Mouse (Mus musculus) myocyte (in vitro differentiated cells): ENCODE measurements around the gene Ubxn11. TPM values are rescaled to one million over a fixed set of nuclear protein-coding genes. Genes with fewer than 3 reads are reported as not detected.

Source experiments
- H3K27me3 ChIP-seq: one replicate; pipeline ENCODE4 v1.6.1; 2011; ENCODE audit not compliant: control insufficient read depth, insufficient read depth, insufficient read length
- H3K36me3 ChIP-seq: one replicate; pipeline ENCODE4 v1.6.1; 2011; ENCODE audit not compliant: control insufficient read depth, insufficient read depth
- H3K4me2 ChIP-seq: one replicate; pipeline ENCODE4 v1.6.1; 2011; ENCODE audit warnings: low read depth, control low read depth
- H3K4me3 ChIP-seq: one replicate; pipeline ENCODE4 v1.5.1; 2011; ENCODE audit warnings: mild to moderate bottlenecking, control low read depth, moderate library complexity
- H3K79me2 ChIP-seq: one replicate; pipeline ENCODE4 v1.6.1; 2011; ENCODE audit not compliant: control insufficient read depth, insufficient read depth
- H3ac ChIP-seq: one replicate; pipeline ENCODE4 v1.6.1; 2011; ENCODE audit not compliant: control insufficient read depth, insufficient read length
- CEBPB ChIP-seq: IDR thresholded peaks from 2 replicates; pipeline ENCODE4 v1.6.1; 2011; ENCODE audit warnings: mild to moderate bottlenecking, moderate library complexity; ENCODE audit not compliant: poor library complexity, insufficient read depth, severe bottlenecking
- E2F4 ChIP-seq: IDR thresholded peaks from one replicate; pipeline ENCODE4 v1.6.1; 2011; ENCODE audit warnings: mild to moderate bottlenecking, control low read depth, moderate library complexity; ENCODE audit not compliant: insufficient read depth
- MAX ChIP-seq: IDR thresholded peaks from one replicate; pipeline ENCODE4 v1.6.1; 2011; ENCODE audit warnings: low read depth, mild to moderate bottlenecking, control low read depth
- MYOD1 ChIP-seq, 3 experiments: IDR thresholded peaks; one replicate each; pipeline ENCODE4 v1.6.1; 2011; ENCODE audit warnings: control low read depth in 2 of 3, low read depth in 2 of 3, mild to moderate bottlenecking in 2 of 3, moderate library complexity in 1 of 3; ENCODE audit not compliant: insufficient read length in 2 of 3, control insufficient read depth in 1 of 3
- MYOG ChIP-seq, 3 experiments: IDR thresholded peaks; one replicate each; pipeline ENCODE4 v1.6.1; 2011; ENCODE audit warnings: control low read depth in 2 of 3, low read depth in 2 of 3, mild to moderate bottlenecking in 2 of 3; ENCODE audit not compliant: insufficient read length in 2 of 3, control insufficient read depth in 1 of 3, insufficient read depth in 1 of 3
- POLR2A ChIP-seq: IDR thresholded peaks from one replicate; pipeline ENCODE4 v1.6.1; 2011; ENCODE audit warnings: low read depth, mild to moderate bottlenecking, control low read depth, moderate library complexity; ENCODE audit not compliant: insufficient read length
- POLR2AphosphoS2 ChIP-seq: IDR thresholded peaks from one replicate; pipeline ENCODE4 v1.6.1; 2011; ENCODE audit warnings: low read depth, control low read depth; ENCODE audit not compliant: insufficient read length
- REST ChIP-seq: IDR thresholded peaks from one replicate; pipeline ENCODE4 v1.6.1; 2011; ENCODE audit warnings: mild to moderate bottlenecking, control low read depth, moderate library complexity; ENCODE audit not compliant: insufficient read depth, insufficient read length
- SRF ChIP-seq: IDR thresholded peaks from one replicate; pipeline ENCODE4 v1.6.1; 2011; ENCODE audit warnings: low read depth; ENCODE audit not compliant: control insufficient read depth, insufficient read length
- TCF12 ChIP-seq: IDR thresholded peaks from one replicate; pipeline ENCODE4 v1.6.1; 2011; ENCODE audit warnings: mild to moderate bottlenecking, control low read depth; ENCODE audit not compliant: poor library complexity, insufficient read depth, severe bottlenecking
- TCF3 ChIP-seq: IDR thresholded peaks from one replicate; pipeline ENCODE4 v1.6.1; 2011; ENCODE audit warnings: low read depth, control low read depth; ENCODE audit not compliant: insufficient read length
- USF1 ChIP-seq: IDR thresholded peaks from one replicate; pipeline ENCODE4 v1.6.1; 2011; ENCODE audit warnings: low read depth, mild to moderate bottlenecking, control low read depth, moderate library complexity
- polyA plus RNA-seq: library from polyadenylated mRNA; unstranded; fragments of >200 nt; fragmentation: generic; extraction: Trizol; gene quantifications from one replicate; pipeline ENCODE4 v1.2.1, GENCODE M21; 2012; ENCODE audit warnings: missing spikeins

Ubxn11 gene
- polyA plus RNA-seq, 1 experiment, result 1.5 TPM

GRCm38 (mm10) chr4:134067833-134068544 lies 34.4 kb upstream of the Ubxn11 start:
- H3ac ChIP-seq, result no peak overlapping the region
- no peaks in the 10 kb centered on the region for H3K36me3 ChIP-seq
- H3K27me3 ChIP-seq, result peaks cover 23% of the 10 kb centered on the region
- no peaks in the 10 kb centered on the region for H3K79me2 ChIP-seq
- no peak overlapping the region for H3K4me3 ChIP-seq
- no peak for TF ChIP-seq REST
- no peak for TF ChIP-seq SRF
- TF ChIP-seq MYOD1 (IDR thresholded peaks at IDR 0.05; ENCODE audit: control insufficient read depth in 1 of 3, insufficient read length in 2 of 3, low read depth in 2 of 3), result no peak
- no peak for TF ChIP-seq E2F4
- H3K4me2 ChIP-seq, result no peak overlapping the region

- TF ChIP-seq TCF12 (no peak), USF1 (no peak), TCF3 (no peak), REST (no peak), MYOD1 (IDR thresholded peaks at IDR 0.05; ENCODE audit: control insufficient read depth in 1 of 3, insufficient read length in 2 of 3, low read depth in 2 of 3) (no peak), MYOG (IDR thresholded peaks at IDR 0.05; ENCODE audit: control insufficient read depth in 1 of 3, insufficient read depth in 1 of 3, insufficient read length in 2 of 3, low read depth in 2 of 3) (no peak), SRF (no peak), MAX (no peak)
- Histone ChIP-seq H3K27me3 (peaks cover 30% of the 10 kb centered on the region), H3ac (no peak overlapping the region), H3K4me2 (no peak overlapping the region), H3K4me3 (no peak overlapping the region), H3K36me3 (no peaks in the 10 kb centered on the region), H3K79me2 (no peaks in the 10 kb centered on the region)
These were observed 33.4 kb upstream of the Ubxn11 start for GRCm38 (mm10) chr4:134068793-134069580.

GRCm38 (mm10) chr4:134078694-134079093 lies 23.7 kb upstream of the Ubxn11 start:
- H3K27me3 ChIP-seq, result peaks cover 11% of the 10 kb centered on the region
- no peaks in the 10 kb centered on the region for H3K36me3 ChIP-seq
- no peaks in the 10 kb centered on the region for H3K79me2 ChIP-seq
- H3K4me2 ChIP-seq, result no peak overlapping the region
- no peak overlapping the region for H3ac ChIP-seq
- no peak overlapping the region for H3K4me3 ChIP-seq
- TF ChIP-seq MYOG (IDR thresholded peaks at IDR 0.05; ENCODE audit: control insufficient read depth in 1 of 3, insufficient read depth in 1 of 3, insufficient read length in 2 of 3, low read depth in 2 of 3) (no peak), CEBPB (no peak), MYOD1 (IDR thresholded peaks at IDR 0.05; ENCODE audit: control insufficient read depth in 1 of 3, insufficient read length in 2 of 3, low read depth in 2 of 3) (no peak), MAX (no peak), TCF3 (no peak), POLR2AphosphoS2 (no peak), TCF12 (no peak), REST (no peak), SRF (no peak), E2F4 (no peak), POLR2A (no peak), USF1 (no peak)

GRCm38 (mm10) chr4:134080674-134081073 lies 21.7 kb upstream of the Ubxn11 start:
- no peak overlapping the region for H3K4me3 ChIP-seq
- no peak overlapping the region for H3ac ChIP-seq
- TF ChIP-seq E2F4, result no peak
- TF ChIP-seq POLR2A, result no peak
- TF ChIP-seq USF1, result no peak
- TF ChIP-seq SRF, result no peak
- no peak for TF ChIP-seq TCF12
- no peak for TF ChIP-seq MYOD1 (IDR thresholded peaks at IDR 0.05; ENCODE audit: control insufficient read depth in 1 of 3, insufficient read length in 2 of 3, low read depth in 2 of 3)
- TF ChIP-seq POLR2AphosphoS2, result no peak
- TF ChIP-seq MAX, result no peak
- TF ChIP-seq TCF3, result no peak
- no peak for TF ChIP-seq REST
- TF ChIP-seq MYOG (IDR thresholded peaks at IDR 0.05; ENCODE audit: control insufficient read depth in 1 of 3, insufficient read depth in 1 of 3, insufficient read length in 2 of 3, low read depth in 2 of 3), result no peak
- no peak for TF ChIP-seq CEBPB
- H3K79me2 ChIP-seq, result no peaks in the 10 kb centered on the region
- H3K27me3 ChIP-seq, result peaks cover 4% of the 10 kb centered on the region
- no peaks in the 10 kb centered on the region for H3K36me3 ChIP-seq
- no peak overlapping the region for H3K4me2 ChIP-seq
